Mouse (Mus musculus) CD4-positive, CD25-positive, alpha-beta regulatory T cell, adult 9 weeks (primary cell): ENCODE results near the gene Shisa5. TPM values are rescaled to one million over a fixed set of nuclear protein-coding genes. Genes with fewer than 3 reads are reported as not detected.

Experiments
- polyA plus RNA-seq: library from polyadenylated mRNA; unstranded; fragments of 100-300 nt; shearing (Covaris generic); gene quantifications from one replicate; pipeline ENCODE4 v1.2.1, GENCODE M21; 2017

The Shisa5 gene
- polyA plus RNA-seq, result 5,230 TPM

DNA sequence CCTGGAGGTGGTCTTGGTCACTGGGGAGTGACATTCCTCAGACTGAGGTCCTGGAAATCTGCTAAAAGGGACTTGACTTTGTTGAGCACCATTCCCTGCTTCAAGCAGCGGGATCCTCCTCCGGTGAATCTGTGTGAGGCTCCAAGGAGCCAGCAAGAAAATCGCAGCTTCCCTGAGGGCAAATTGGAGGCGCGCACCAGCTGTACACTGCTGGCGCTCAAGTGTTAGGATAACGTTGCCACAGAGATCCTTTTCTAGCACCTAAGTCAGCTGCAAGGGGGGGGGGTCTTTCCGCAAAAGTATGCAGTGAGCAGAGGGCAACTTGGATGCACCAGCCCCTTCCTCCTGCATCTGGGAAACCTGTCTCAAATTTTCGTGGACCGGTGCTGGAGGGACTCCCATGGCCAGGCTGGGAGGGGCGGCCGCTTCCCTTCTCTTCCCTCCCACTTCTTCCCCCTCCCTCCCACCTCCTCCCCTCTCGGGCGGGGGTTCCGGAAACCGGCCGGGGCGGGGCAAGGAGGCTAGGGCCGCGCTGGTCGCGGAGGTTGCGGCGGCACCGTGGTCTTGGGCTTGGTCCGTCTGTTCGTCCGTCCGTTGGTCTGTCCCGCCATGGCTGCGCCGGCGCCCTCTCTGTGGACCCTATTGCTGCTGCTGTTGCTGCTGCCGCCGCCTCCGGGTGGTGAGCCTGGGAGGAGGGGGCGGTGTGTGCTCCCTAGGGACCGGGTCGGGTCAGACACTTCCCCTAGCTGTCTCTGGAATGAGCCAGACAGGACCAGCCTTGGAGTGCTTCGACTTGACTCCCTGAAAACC, at the start of gene Shisa5:
Shisa5 (plus strand) TSS at position 480 of the 810 bp plus-strand sequence.

DNA sequence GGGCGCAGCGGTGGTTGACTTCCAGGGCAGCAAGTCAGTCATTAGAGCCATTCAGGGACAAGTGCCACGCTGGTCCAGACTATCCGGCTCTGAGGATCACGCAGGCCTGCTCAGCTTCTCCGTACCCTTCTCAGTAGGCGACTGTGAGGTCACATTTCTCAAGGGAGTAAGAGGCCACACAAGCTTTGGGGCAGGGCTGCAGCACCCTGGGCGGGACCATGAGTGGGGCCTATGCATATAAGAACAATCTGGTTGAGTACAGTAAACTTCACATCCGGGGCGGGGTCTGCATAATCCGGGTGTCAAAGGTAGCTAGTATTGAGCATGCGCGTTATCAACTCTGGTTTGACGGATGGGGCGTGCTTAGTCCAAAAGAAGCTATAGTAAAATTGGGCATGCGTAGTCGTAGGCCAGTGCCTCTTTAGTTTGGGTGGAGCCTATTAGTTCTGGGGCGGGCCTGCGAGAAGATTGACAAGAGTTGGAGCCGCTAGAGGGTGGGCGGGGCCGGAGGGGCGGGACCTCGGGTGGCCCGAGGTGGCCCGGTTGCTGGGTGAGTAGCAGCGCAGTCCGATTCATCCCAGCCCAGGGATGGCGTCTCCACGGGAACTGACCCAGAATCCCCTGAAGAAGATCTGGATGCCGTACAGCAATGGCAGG, 46.8 kb upstream of the Shisa5 start, which contains the start of gene Pfkfb4:
Pfkfb4 (plus strand) TSS at position 351 of the 657 bp plus-strand sequence.

DNA sequence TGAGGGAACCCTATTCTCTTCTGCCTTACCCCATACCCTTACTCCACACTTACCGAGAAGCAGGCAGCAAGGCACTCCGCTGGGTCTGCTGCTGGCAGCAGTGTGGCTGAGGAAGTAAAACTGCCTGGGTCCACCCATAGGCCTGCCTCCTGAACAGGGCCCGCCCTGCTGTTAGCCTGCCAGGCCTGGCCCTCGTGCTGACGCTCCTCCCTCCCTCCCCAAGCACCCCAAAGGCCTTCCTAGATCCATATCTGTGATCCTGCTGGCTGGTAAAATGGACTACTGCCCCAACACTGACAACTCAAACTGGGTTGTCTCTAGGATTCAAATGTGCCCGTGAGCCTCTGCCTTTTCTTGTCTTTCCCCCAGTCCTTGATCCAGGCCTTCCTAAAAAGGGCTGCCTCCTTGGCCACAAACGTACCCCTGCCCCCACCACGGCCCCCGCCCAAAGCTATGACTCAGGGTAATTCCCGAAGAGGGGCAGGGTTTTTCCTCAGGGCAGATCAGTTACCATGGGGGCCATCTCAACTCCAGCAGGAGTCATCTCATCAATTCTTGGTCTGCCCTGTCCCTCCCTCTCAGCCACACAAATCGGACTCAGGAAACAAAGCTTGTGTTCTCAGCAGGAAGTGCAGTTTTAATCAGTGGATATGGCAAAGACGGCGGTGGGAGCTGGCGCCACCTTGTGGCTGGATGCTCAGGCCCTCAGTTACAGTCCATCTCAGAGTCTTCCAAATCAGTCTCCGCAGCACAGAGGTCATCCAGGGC, 21.0 kb downstream of the Shisa5 start, which contains the start of gene Trex1:
Trex1 (minus strand) TSS at position 599 of the 768 bp plus-strand sequence.

DNA sequence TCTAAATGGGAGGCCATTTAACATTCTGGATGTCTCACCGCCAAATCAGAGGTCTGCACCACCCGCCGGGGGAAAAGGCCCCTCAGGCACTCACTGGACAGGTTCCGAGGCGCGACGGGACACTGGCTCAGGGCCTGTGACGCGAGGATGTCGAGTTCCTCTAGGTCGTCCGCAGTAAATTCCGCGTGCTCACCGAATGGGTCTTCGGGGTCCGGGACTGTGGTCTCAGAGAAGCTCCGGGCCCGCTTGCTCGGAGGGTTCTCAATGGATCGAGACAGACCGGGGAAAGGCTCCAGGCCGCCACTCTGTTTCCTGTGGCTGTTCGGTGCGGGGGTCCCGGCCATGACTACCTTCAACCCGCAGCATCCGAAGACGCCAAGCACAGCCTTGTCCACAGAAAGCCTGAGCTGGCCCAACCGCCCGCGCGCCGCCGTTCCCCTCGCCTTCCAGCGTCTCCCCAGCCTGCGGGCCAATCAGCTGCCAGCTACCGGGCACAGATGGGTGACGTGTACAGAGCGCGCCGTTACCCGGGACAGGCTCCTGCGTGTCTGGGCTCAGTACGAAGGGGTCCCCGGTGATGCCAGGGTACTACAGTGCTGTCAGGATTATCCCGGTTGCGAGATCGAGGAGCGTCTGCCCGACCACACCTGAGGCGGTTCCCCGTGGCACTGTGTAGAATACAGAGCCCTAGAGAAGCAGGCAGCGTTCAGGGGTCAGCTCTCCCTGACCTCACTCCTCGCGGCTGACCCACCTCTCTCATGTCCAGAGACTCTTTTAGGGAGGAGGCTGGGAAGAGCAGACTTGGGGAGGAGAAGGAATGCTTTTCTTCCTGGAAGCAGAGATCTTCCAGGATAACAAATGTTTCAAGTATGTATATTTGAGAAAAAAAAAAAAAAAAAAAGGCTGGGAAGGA, 35.6 kb downstream of the Shisa5 start, which contains the start of gene Atrip:
Atrip (minus strand) TSS at position 464 of the 913 bp plus-strand sequence.

DNA sequence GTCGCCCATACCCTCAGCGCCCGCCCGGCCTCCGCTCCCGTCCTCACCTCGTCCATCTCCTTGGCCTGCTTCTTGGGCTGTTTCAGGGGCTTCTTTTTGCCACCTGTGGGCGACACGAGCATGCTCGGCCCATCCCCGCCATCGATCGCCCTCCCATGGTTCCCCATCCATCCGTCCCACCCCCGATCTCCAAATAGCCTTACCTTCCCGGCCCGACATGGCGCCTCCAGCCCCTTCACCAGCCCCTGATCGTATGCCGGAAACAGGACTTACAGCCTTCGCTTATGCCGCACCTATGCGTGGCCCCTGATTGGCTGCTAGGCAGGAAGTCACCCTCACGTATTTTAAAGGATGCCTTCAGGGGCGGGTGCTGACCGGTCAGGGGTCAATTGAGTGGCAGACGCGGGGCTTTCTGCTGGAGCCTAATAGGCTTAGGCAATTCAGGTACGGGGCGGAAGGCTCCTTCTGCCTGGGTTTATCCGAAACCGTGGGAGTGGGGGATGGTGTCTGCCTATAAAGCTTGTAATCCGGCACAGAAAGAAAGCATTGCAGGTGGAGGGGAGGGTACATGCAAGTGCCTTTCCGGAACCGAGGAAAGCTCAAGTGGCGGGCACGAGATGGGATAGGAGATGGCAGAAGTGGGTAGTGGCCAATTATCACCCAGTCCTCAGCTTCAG, 43.9 kb downstream of the Shisa5 start, which contains the start of the genes Ccdc51 and Tma7:
Ccdc51 (plus strand) TSS at position 370 of the 677 bp plus-strand sequence.
Tma7 (minus strand) TSS at position 464 of the 677 bp plus-strand sequence.

DNA sequence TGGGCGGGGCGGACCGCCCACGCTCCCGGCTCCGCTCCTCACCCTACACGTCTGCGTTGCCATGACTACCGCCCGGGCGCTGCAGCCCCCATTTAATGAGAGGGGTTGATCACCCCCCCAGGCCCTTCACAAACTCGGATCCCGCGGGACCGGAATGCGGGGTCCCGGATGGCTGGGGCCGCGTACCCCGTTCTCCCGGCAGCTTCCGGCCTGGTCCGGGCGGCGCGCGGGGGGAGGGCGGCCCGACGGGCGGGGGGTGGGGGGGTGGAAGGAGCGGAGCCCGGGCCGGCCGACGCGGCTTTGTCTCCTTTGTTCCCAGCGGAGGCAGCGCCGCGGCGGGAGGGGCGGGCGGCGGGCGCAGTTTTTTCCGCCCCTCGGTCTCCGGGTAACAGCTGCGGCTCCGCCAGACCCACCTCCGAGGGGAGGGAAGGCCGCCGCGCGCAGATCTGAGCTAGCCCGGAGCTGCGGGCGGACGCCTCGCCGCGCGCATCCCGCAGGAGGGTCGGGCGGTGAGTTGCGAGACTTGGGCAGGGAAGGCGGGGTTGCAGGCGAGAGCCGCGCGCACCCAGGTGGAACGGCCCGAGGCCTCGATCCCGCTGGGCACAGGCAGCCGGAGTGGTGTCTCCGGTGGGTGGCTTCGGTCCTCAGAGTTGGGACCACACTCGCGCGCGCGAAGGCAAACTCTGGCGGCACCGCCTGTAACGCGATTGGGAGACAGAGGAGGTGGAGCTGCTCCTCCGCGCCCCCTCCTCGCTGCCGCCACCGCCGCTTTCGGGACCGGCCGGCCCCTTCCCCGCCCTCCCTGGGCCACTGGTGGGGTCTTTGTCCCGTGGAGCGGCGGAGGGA, 57.0 kb downstream of the Shisa5 start, which contains the start of gene Plxnb1:
Plxnb1 (plus strand) TSS at position 253 of the 846 bp plus-strand sequence.

Other genes with a start within 250 kb of the Shisa5 start
- 3.8 TPM for gene Nckipsd, start 230.2 kb upstream of the Shisa5 start, polyA plus RNA-seq
- 0.45 TPM for gene Celsr3, start 212.2 kb upstream of the Shisa5 start, polyA plus RNA-seq
- 19.0 TPM for gene Slc26a6, start 185.3 kb upstream of the Shisa5 start, polyA plus RNA-seq
- gene Tmem89, start 123.9 kb upstream of the Shisa5 start, polyA plus RNA-seq, result not detected
- 384 TPM for gene Uqcrc1, start 101.9 kb upstream of the Shisa5 start, polyA plus RNA-seq
- gene Col7a1, start 85.0 kb upstream of the Shisa5 start, polyA plus RNA-seq, result 0.61 TPM
- gene Ucn2, start 52.6 kb upstream of the Shisa5 start, polyA plus RNA-seq, result not detected
- gene Pfkfb4, start 46.8 kb upstream of the Shisa5 start, polyA plus RNA-seq, result 8.2 TPM
- 102 TPM for gene Trex1, start 21.2 kb downstream of the Shisa5 start, polyA plus RNA-seq
- 34.2 TPM for gene Atrip, start 35.6 kb downstream of the Shisa5 start, polyA plus RNA-seq
- 17.6 TPM for gene Ccdc51, start 43.9 kb downstream of the Shisa5 start, polyA plus RNA-seq
- gene Tma7, start 44.0 kb downstream of the Shisa5 start, polyA plus RNA-seq, result 662 TPM
- gene Plxnb1, start 56.8 kb downstream of the Shisa5 start, polyA plus RNA-seq, result 2.9 TPM
- gene Fbxw21, start 123.5 kb downstream of the Shisa5 start, polyA plus RNA-seq, result not detected
- gene Fbxw13, start 157.4 kb downstream of the Shisa5 start, polyA plus RNA-seq, result not detected
- not detected for gene Fbxw20, start 196.2 kb downstream of the Shisa5 start, polyA plus RNA-seq
- gene Fbxw14, start 249.1 kb downstream of the Shisa5 start, polyA plus RNA-seq, result not detected